ENCODE assay signal across 31 mouse cellular contexts in genomic region chr4:87379516-87380173, GRCm38 (mm10).
DNase-seq lines count a peak whose midpoint lies in the region; ATAC-seq and TF ChIP-seq lines count a peak whose summit lies in the region.
"Had no signal": no experiment of that assay in that cellular context is flagged by ENCODE, and none has a peak within 500 bp of the region (broad histone marks: within the 10 kb centered on the region; RNA-seq: fewer than 3 reads in every experiment).

No protein-coding gene starts in this region.

- no peak for DNase-seq in forebrain, postnatal 0 days
- DNase-seq in kidney, postnatal 0 days (ENCODE audit: low spot score) = peak; percentile 75
- DNase-seq in kidney, adult 18-20 months = no peak
- DNase-seq in midbrain, embryonic 11.5 days (ENCODE audit: low spot score, missing footprints) = peak; percentile 26
- peak; percentile 33 for DNase-seq in embryo, embryonic 9.5 days (ENCODE audit: extremely low spot score)
- no peak for DNase-seq in adrenal gland, postnatal 14 days
- DNase-seq: cerebellum, adult 11 months; cerebellum, adult 9-10 months; cerebellum, postnatal 36 days; gastrocnemius, postnatal 14 days; heart, postnatal 36 days; layer of hippocampus, postnatal 36 days; left cerebral cortex, postnatal 4 days; liver; lung, postnatal 36 days; right cerebral cortex, postnatal 14 days; thymus, postnatal 4 days had no signal

- no peak overlapping the region for H3K4me2 ChIP-seq in forebrain, embryonic 12.5 days
- H3K4me2 ChIP-seq in forebrain, postnatal 0 days (ENCODE audit: low read depth) = no peak overlapping the region
- no peak overlapping the region for H3K4me2 ChIP-seq in kidney, postnatal 0 days (ENCODE audit: low read length)
- no peak overlapping the region for H3K4me2 ChIP-seq in midbrain, embryonic 11.5 days
- no peak overlapping the region for H3K4me2 ChIP-seq in midbrain, embryonic 13.5 days (replicated peaks)
- H3K4me2 ChIP-seq: embryonic facial prominence, embryonic 15.5 days; forebrain, embryonic 13.5 days; heart, embryonic 15.5 days; hindbrain, embryonic 12.5 days; intestine, embryonic 15.5 days; midbrain, embryonic 12.5 days had no signal

- H3K9ac ChIP-seq in forebrain, embryonic 12.5 days = no peak overlapping the region
- no peak overlapping the region for H3K9ac ChIP-seq in forebrain, postnatal 0 days
- H3K9ac ChIP-seq in kidney, postnatal 0 days (ENCODE audit: low read depth, low read length) = no peak overlapping the region
- no peak overlapping the region for H3K9ac ChIP-seq in midbrain, embryonic 11.5 days (ENCODE audit: low read length)
- H3K9ac ChIP-seq in midbrain, embryonic 13.5 days (replicated peaks) = no peak overlapping the region
- H3K9ac ChIP-seq: embryonic facial prominence, embryonic 15.5 days; forebrain, embryonic 13.5 days; heart, embryonic 15.5 days; hindbrain, embryonic 12.5 days; intestine, embryonic 15.5 days; liver, embryonic 14.5 days; midbrain, embryonic 12.5 days had no signal

- H3K27me3 ChIP-seq in forebrain, embryonic 12.5 days = no peaks in the 10 kb centered on the region
- no peaks in the 10 kb centered on the region for H3K27me3 ChIP-seq in forebrain, postnatal 0 days (ENCODE audit: insufficient read depth, low read length)
- H3K27me3 ChIP-seq in kidney, postnatal 0 days (ENCODE audit: insufficient read depth, low read length) = no peaks in the 10 kb centered on the region
- no peaks in the 10 kb centered on the region for H3K27me3 ChIP-seq in midbrain, embryonic 11.5 days (ENCODE audit: control insufficient read depth, insufficient read depth, low read length)
- H3K27me3 ChIP-seq in midbrain, embryonic 13.5 days = no peaks in the 10 kb centered on the region
- H3K27me3 ChIP-seq: CH12.LX; embryonic facial prominence, embryonic 15.5 days; forebrain, embryonic 13.5 days; heart, embryonic 15.5 days; intestine, embryonic 15.5 days; midbrain, embryonic 12.5 days had no signal

- 71% methylated on average over 4 of the region's 4 CpGs for WGBS in forebrain, embryonic 12.5 days
- WGBS in forebrain, postnatal 0 days = 58% methylated on average over 4 of the region's 4 CpGs
- WGBS in kidney, postnatal 0 days = 14% methylated on average over 4 of the region's 4 CpGs
- WGBS in midbrain, embryonic 11.5 days = 78% methylated on average over 4 of the region's 4 CpGs
- 63% methylated on average over 4 of the region's 4 CpGs for WGBS in midbrain, embryonic 13.5 days

- no peak for TF ChIP-seq CTCF in forebrain, postnatal 0 days (IDR thresholded peaks at IDR 0.05; ENCODE audit: low read depth)
- no peak for TF ChIP-seq CTCF in kidney, postnatal 0 days (IDR thresholded peaks at IDR 0.05; ENCODE audit: low read depth)

- no peak overlapping the region for H3K27ac ChIP-seq in forebrain, embryonic 12.5 days
- H3K27ac ChIP-seq in forebrain, postnatal 0 days (ENCODE audit: low read depth, low read length) = no peak overlapping the region
- H3K27ac ChIP-seq in kidney, postnatal 0 days = no peak overlapping the region
- no peak overlapping the region for H3K27ac ChIP-seq in midbrain, embryonic 11.5 days (ENCODE audit: low read depth, low read length)
- no peak overlapping the region for H3K27ac ChIP-seq in midbrain, embryonic 13.5 days
- H3K27ac ChIP-seq: embryonic facial prominence, embryonic 10.5 days; embryonic facial prominence, embryonic 15.5 days; forebrain, embryonic 13.5 days; heart, embryonic 10.5 days; heart, embryonic 15.5 days; hindbrain, embryonic 12.5 days; hindbrain, postnatal 0 days; intestine, embryonic 15.5 days; liver, embryonic 14.5 days; midbrain, embryonic 12.5 days had no signal

- peaks cover 10% of the 10 kb centered on the region for H3K4me1 ChIP-seq in forebrain, embryonic 12.5 days
- H3K4me1 ChIP-seq in forebrain, postnatal 0 days (ENCODE audit: insufficient read depth) = no peaks in the 10 kb centered on the region
- peaks cover 7% of the 10 kb centered on the region; the same call in 1 of the 2 replicates for H3K4me1 ChIP-seq in kidney, postnatal 0 days (replicated peaks; ENCODE audit: insufficient read depth, low read length)
- 0 out of 2 replicates have a peak, but pooled peaks cover under 1% of the 10 kb centered on the region for H3K4me1 ChIP-seq in midbrain, embryonic 11.5 days (ENCODE audit: control insufficient read depth, insufficient read depth, low read length)
- H3K4me1 ChIP-seq in midbrain, embryonic 13.5 days (replicated peaks) = peaks cover 3% of the 10 kb centered on the region; the same call in 1 of the 2 replicates
- H3K4me1 ChIP-seq: embryonic facial prominence, embryonic 15.5 days; heart, embryonic 10.5 days; heart, embryonic 15.5 days; intestine, embryonic 15.5 days had no signal

- peak; percentile 23; the same call in 1 of the 2 replicates for ATAC-seq in forebrain, embryonic 12.5 days (ENCODE audit: low FRiP score)
- ATAC-seq in forebrain, postnatal 0 days = no peak
- ATAC-seq in kidney, postnatal 0 days (replicated peaks; ENCODE audit: low FRiP score, low read depth) = peak; percentile 54; the same call in 1 of the 2 replicates
- ATAC-seq in midbrain, embryonic 11.5 days (ENCODE audit: low FRiP score) = no peak
- no peak for ATAC-seq in midbrain, embryonic 13.5 days
- ATAC-seq: activated CD4-positive, CD25-positive, alpha-beta regulatory T cell, adult 4 months; forebrain, embryonic 13.5 days; hindbrain, postnatal 0 days; intestine, embryonic 15.5 days had no signal

- H3K4me3 ChIP-seq in forebrain, embryonic 12.5 days (replicated peaks) = no peak overlapping the region
- H3K4me3 ChIP-seq in forebrain, postnatal 0 days (ENCODE audit: low read depth, low read length) = no peak overlapping the region
- no peak overlapping the region for H3K4me3 ChIP-seq in kidney, postnatal 0 days (replicated peaks; ENCODE audit: low read depth, low read length)
- H3K4me3 ChIP-seq in midbrain, embryonic 11.5 days (ENCODE audit: low read depth, low read length) = no peak overlapping the region
- H3K4me3 ChIP-seq in midbrain, embryonic 13.5 days (replicated peaks) = no peak overlapping the region
- H3K4me3 ChIP-seq: embryonic facial prominence, embryonic 10.5 days; embryonic facial prominence, embryonic 15.5 days; forebrain, embryonic 13.5 days; heart, embryonic 10.5 days; heart, embryonic 15.5 days; hindbrain, embryonic 12.5 days; intestine, embryonic 15.5 days; midbrain, embryonic 12.5 days had no signal

- H3K36me3 ChIP-seq in forebrain, embryonic 12.5 days (replicated peaks) = no peaks in the 10 kb centered on the region
- H3K36me3 ChIP-seq in forebrain, postnatal 0 days (ENCODE audit: insufficient read depth) = no peaks in the 10 kb centered on the region
- no peaks in the 10 kb centered on the region for H3K36me3 ChIP-seq in kidney, postnatal 0 days (ENCODE audit: insufficient read depth, low read length)
- no peaks in the 10 kb centered on the region for H3K36me3 ChIP-seq in midbrain, embryonic 11.5 days (ENCODE audit: control insufficient read depth, insufficient read depth, low read length)
- H3K36me3 ChIP-seq in midbrain, embryonic 13.5 days = no peaks in the 10 kb centered on the region
- H3K36me3 ChIP-seq: embryonic facial prominence, embryonic 10.5 days; embryonic facial prominence, embryonic 15.5 days; heart, embryonic 10.5 days; heart, embryonic 15.5 days; hindbrain, embryonic 12.5 days; intestine, embryonic 15.5 days; midbrain, embryonic 12.5 days had no signal

- H3K9me3 ChIP-seq in forebrain, embryonic 12.5 days = no peaks in the 10 kb centered on the region
- H3K9me3 ChIP-seq in forebrain, postnatal 0 days (ENCODE audit: low read length) = no peaks in the 10 kb centered on the region
- H3K9me3 ChIP-seq in kidney, postnatal 0 days (replicated peaks; ENCODE audit: low read length) = no peaks in the 10 kb centered on the region
- no peaks in the 10 kb centered on the region for H3K9me3 ChIP-seq in midbrain, embryonic 11.5 days (ENCODE audit: control insufficient read depth, low read length)
- no peaks in the 10 kb centered on the region for H3K9me3 ChIP-seq in midbrain, embryonic 13.5 days
- H3K9me3 ChIP-seq: embryonic facial prominence, embryonic 10.5 days; embryonic facial prominence, embryonic 15.5 days; forebrain, embryonic 13.5 days; heart, embryonic 10.5 days; heart, embryonic 15.5 days; hindbrain, embryonic 12.5 days; intestine, embryonic 15.5 days; midbrain, embryonic 12.5 days had no signal

Comparison
In these comparisons a context has a peak if more than half of its experiments do, and no peak if none do; other contexts are left out.
1. ATAC-seq: peak in forebrain, embryonic 12.5 days (single experiment) and kidney, postnatal 0 days (single experiment); none in forebrain, postnatal 0 days (single experiment), midbrain, embryonic 11.5 days (single experiment) and midbrain, embryonic 13.5 days (single experiment).
2. DNase-seq: peak in kidney, postnatal 0 days (single experiment), midbrain, embryonic 11.5 days (single experiment) and embryo, embryonic 9.5 days (single experiment); none in forebrain, postnatal 0 days (single experiment), kidney, adult 18-20 months (single experiment) and adrenal gland, postnatal 14 days (single experiment).